Mouse (Mus musculus) heart, embryonic 12.5 days (tissue): Measurements from ENCODE around the gene Rhoh. TPM values are rescaled to one million over a fixed set of nuclear protein-coding genes. Genes with fewer than 3 reads are reported as not detected.

Experiments used
- ATAC-seq: fragments of 200-750 bp; cut with Nextera tagmentation; 2 replicates; pipeline ENCODE4 v1.8.0; 2017; ENCODE audit warnings: moderate TSS enrichment, moderate library complexity; ENCODE audit not compliant: insufficient number of reproducible peaks, low FRiP score
- H3K27ac ChIP-seq: fragments of 300-500 bp; sonication (generic); 2 replicates; pipeline ENCODE4 v1.5.1; 2016; ENCODE audit warnings: mild to moderate bottlenecking, moderate library complexity; ENCODE audit not compliant: poor library complexity, severe bottlenecking
- H3K27me3 ChIP-seq: fragments of 300-500 bp; sonication (generic); replicated peaks from 2 replicates; pipeline ENCODE4 v1.6.1; 2016; ENCODE audit warnings: mild to moderate bottlenecking, moderate library complexity
- H3K36me3 ChIP-seq: fragments of 300-500 bp; sonication (generic); 2 replicates; pipeline ENCODE4 v1.6.1; 2016; ENCODE audit warnings: mild to moderate bottlenecking, moderate library complexity
- H3K4me1 ChIP-seq: fragments of 300-500 bp; sonication (generic); replicated peaks from 2 replicates; pipeline ENCODE4 v1.6.1; 2016; ENCODE audit warnings: mild to moderate bottlenecking
- H3K4me2 ChIP-seq: fragments of 300-500 bp; sonication (generic); 2 replicates; pipeline ENCODE4 v1.6.1; 2016; ENCODE audit warnings: mild to moderate bottlenecking, moderate library complexity
- H3K4me3 ChIP-seq: fragments of 300-500 bp; sonication (generic); 2 replicates; pipeline ENCODE4 v1.5.1; 2016; ENCODE audit warnings: mild to moderate bottlenecking
- H3K9ac ChIP-seq: fragments of 300-500 bp; sonication (generic); 2 replicates; pipeline ENCODE4 v1.6.1; 2016; ENCODE audit warnings: mild to moderate bottlenecking, moderate library complexity
- H3K9me3 ChIP-seq: fragments of 300-500 bp; sonication (generic); replicated peaks from 2 replicates; pipeline ENCODE4 v1.6.1; 2016; ENCODE audit warnings: mild to moderate bottlenecking, moderate library complexity
- WGBS: fragments of 180-500 bp; shearing (Covaris S2); methylation state at CpG from one replicate; pipeline ENCODE4 v1.1.7; 2016; 5-methylcytosine and 5-hydroxymethylcytosine counted together
- polyA plus RNA-seq: library from polyadenylated mRNA; unstranded; fragments of >200 nt; fragmentation: Nextera tagmentation; extraction: Ambion mirVana; gene quantifications from 2 replicates; pipeline ENCODE4 v1.2.1, GENCODE M21; 2016

Rhoh gene
- polyA plus RNA-seq, 1 experiment from 2014 or later: 0.97 TPM

GRCm38 (mm10) chr5:65897731-65898130 is 36.7 kb downstream of the Rhoh start:
- WGBS: 80% methylated on average over 2 of the region's 2 CpGs
- no peak overlapping the region for H3K4me3 ChIP-seq
- H3K4me2 ChIP-seq: no peak overlapping the region
- H3K9ac ChIP-seq: no peak overlapping the region
- no peak for ATAC-seq
- H3K27me3 ChIP-seq: no peaks in the 10 kb centered on the region
- H3K9me3 ChIP-seq: peaks cover 1% of the 10 kb centered on the region; the same call in 1 of the 2 replicates
- peaks cover 27% of the 10 kb centered on the region for H3K4me1 ChIP-seq
- no peaks in the 10 kb centered on the region for H3K36me3 ChIP-seq
- no peak overlapping the region for H3K27ac ChIP-seq

- Histone ChIP-seq H3K4me3 (no peak overlapping the region), H3K27me3 (no peaks in the 10 kb centered on the region), H3K9me3 (peaks cover 11% of the 10 kb centered on the region), H3K4me2 (no peak overlapping the region), H3K9ac (no peak overlapping the region), H3K4me1 (peaks cover 27% of the 10 kb centered on the region), H3K27ac (no peak overlapping the region), H3K36me3 (no peaks in the 10 kb centered on the region)
- no peak for ATAC-seq
- WGBS: 69% methylated on average over 3 of the region's 3 CpGs
Measured at GRCm38 (mm10) chr5:65898683-65899082, 37.7 kb downstream of the Rhoh start.

- WGBS: 87% methylated on average over 6 of the region's 6 CpGs
- Histone ChIP-seq H3K9me3 (peaks cover 23% of the 10 kb centered on the region), H3K4me1 (peaks cover 25% of the 10 kb centered on the region), H3K9ac (no peak overlapping the region), H3K4me3 (no peak overlapping the region), H3K36me3 (no peaks in the 10 kb centered on the region), H3K27ac (no peak overlapping the region), H3K27me3 (no peaks in the 10 kb centered on the region), H3K4me2 (no peak overlapping the region)
- ATAC-seq: no peak
Measured at GRCm38 (mm10) chr5:65900113-65900512, 39.1 kb downstream of the Rhoh start.

- Histone ChIP-seq H3K9ac (no peak overlapping the region), H3K4me1 (peaks cover 17% of the 10 kb centered on the region), H3K27me3 (no peaks in the 10 kb centered on the region), H3K4me2 (no peak overlapping the region), H3K4me3 (no peak overlapping the region), H3K9me3 (peaks cover 24% of the 10 kb centered on the region), H3K36me3 (no peaks in the 10 kb centered on the region), H3K27ac (no peak overlapping the region)
- WGBS: 49% methylated on average over 7 of the region's 7 CpGs
- peak; percentile 77 for ATAC-seq
Measured at GRCm38 (mm10) chr5:65900862-65901265, 39.9 kb downstream of the Rhoh start.

GRCm38 (mm10) chr5:65901868-65902418 is 40.9 kb downstream of the Rhoh start:
- H3K27ac ChIP-seq: no peak overlapping the region
- no peaks in the 10 kb centered on the region for H3K36me3 ChIP-seq
- H3K4me1 ChIP-seq: peaks cover 7% of the 10 kb centered on the region
- no peak for ATAC-seq
- no peak overlapping the region for H3K9ac ChIP-seq
- 61% methylated on average over 10 of the region's 10 CpGs for WGBS
- no peak overlapping the region for H3K4me2 ChIP-seq
- H3K27me3 ChIP-seq: no peaks in the 10 kb centered on the region
- no peak overlapping the region for H3K4me3 ChIP-seq
- H3K9me3 ChIP-seq: peaks cover 27% of the 10 kb centered on the region

- Histone ChIP-seq H3K4me3 (no peak overlapping the region), H3K27me3 (no peaks in the 10 kb centered on the region), H3K9ac (no peak overlapping the region), H3K27ac (no peak overlapping the region), H3K9me3 (peaks cover 27% of the 10 kb centered on the region), H3K4me2 (no peak overlapping the region), H3K36me3 (no peaks in the 10 kb centered on the region), H3K4me1 (peaks cover 5% of the 10 kb centered on the region)
- no peak for ATAC-seq
- 74% methylated on average over 9 of the region's 9 CpGs for WGBS
Measured at GRCm38 (mm10) chr5:65902811-65903210, 41.8 kb downstream of the Rhoh start.

GRCm38 (mm10) chr5:65904476-65904875 is 43.5 kb downstream of the Rhoh start:
- H3K27ac ChIP-seq: no peak overlapping the region
- no peaks in the 10 kb centered on the region; the same call in 1 of the 2 replicates for H3K27me3 ChIP-seq
- no peak overlapping the region for H3K4me2 ChIP-seq
- peaks cover 5% of the 10 kb centered on the region for H3K4me1 ChIP-seq
- no peak overlapping the region for H3K4me3 ChIP-seq
- no peak overlapping the region for H3K9ac ChIP-seq
- H3K9me3 ChIP-seq: peaks cover 27% of the 10 kb centered on the region
- WGBS: 88% methylated on average over 4 of the region's 4 CpGs
- H3K36me3 ChIP-seq: no peaks in the 10 kb centered on the region
- no peak for ATAC-seq

GRCm38 (mm10) chr5:65908751-65909150 is 47.7 kb downstream of the Rhoh start:
- WGBS: 63% methylated on average over 2 of the region's 2 CpGs
- no peaks in the 10 kb centered on the region; the same call in 1 of the 2 replicates for H3K27me3 ChIP-seq
- H3K27ac ChIP-seq: no peak overlapping the region
- H3K36me3 ChIP-seq: no peaks in the 10 kb centered on the region
- no peak for ATAC-seq
- H3K4me1 ChIP-seq: no peaks in the 10 kb centered on the region
- no peak overlapping the region for H3K4me2 ChIP-seq
- H3K4me3 ChIP-seq: no peak overlapping the region
- no peak overlapping the region for H3K9ac ChIP-seq
- H3K9me3 ChIP-seq: peaks cover 16% of the 10 kb centered on the region

GRCm38 (mm10) chr5:65909321-65909720 is 48.3 kb downstream of the Rhoh start:
- Histone ChIP-seq H3K36me3 (no peaks in the 10 kb centered on the region), H3K9ac (no peak overlapping the region), H3K9me3 (peaks cover 11% of the 10 kb centered on the region), H3K27ac (no peak overlapping the region), H3K4me2 (no peak overlapping the region), H3K4me1 (no peaks in the 10 kb centered on the region), H3K27me3 (no peaks in the 10 kb centered on the region; the same call in 1 of the 2 replicates), H3K4me3 (no peak overlapping the region)
- WGBS: 79% methylated on average over 4 of the region's 4 CpGs
- no peak for ATAC-seq

GRCm38 (mm10) chr5:65910398-65910797 is 49.4 kb downstream of the Rhoh start:
- Histone ChIP-seq H3K9ac (no peak overlapping the region), H3K4me1 (no peaks in the 10 kb centered on the region), H3K36me3 (no peaks in the 10 kb centered on the region), H3K27me3 (no peaks in the 10 kb centered on the region; the same call in 1 of the 2 replicates), H3K4me3 (no peak overlapping the region), H3K4me2 (no peak overlapping the region), H3K27ac (no peak overlapping the region), H3K9me3 (0 out of 2 replicates have a peak, but pooled peaks cover 3% of the 10 kb centered on the region)
- no peak for ATAC-seq
- 71% methylated on average over 4 of the region's 4 CpGs for WGBS

GRCm38 (mm10) chr5:65911676-65912075 is 50.7 kb downstream of the Rhoh start:
- no peak for ATAC-seq
- H3K9me3 ChIP-seq: no peaks in the 10 kb centered on the region
- no peak overlapping the region for H3K4me3 ChIP-seq
- H3K36me3 ChIP-seq: no peaks in the 10 kb centered on the region
- H3K9ac ChIP-seq: no peak overlapping the region
- WGBS: 75% methylated on average over 7 of the region's 7 CpGs
- no peaks in the 10 kb centered on the region for H3K4me1 ChIP-seq
- no peak overlapping the region for H3K27ac ChIP-seq
- no peak overlapping the region for H3K4me2 ChIP-seq
- no peaks in the 10 kb centered on the region; the same call in 1 of the 2 replicates for H3K27me3 ChIP-seq

- H3K36me3 ChIP-seq: no peaks in the 10 kb centered on the region
- no peak overlapping the region for H3K4me3 ChIP-seq
- no peak for ATAC-seq
- no peak overlapping the region for H3K4me2 ChIP-seq
- no peaks in the 10 kb centered on the region for H3K4me1 ChIP-seq
- no peak overlapping the region for H3K9ac ChIP-seq
- WGBS: 79% methylated on average over 5 of the region's 5 CpGs
- H3K9me3 ChIP-seq: no peaks in the 10 kb centered on the region
- H3K27ac ChIP-seq: no peak overlapping the region
- H3K27me3 ChIP-seq: no peaks in the 10 kb centered on the region; the same call in 1 of the 2 replicates
Measured at GRCm38 (mm10) chr5:65912201-65912600, 51.2 kb downstream of the Rhoh start.
